Mouse (Mus musculus) intestine, embryonic 15.5 days (tissue): ENCODE results near the gene Ucp2. TPM values are rescaled to one million over a fixed set of nuclear protein-coding genes. Genes with fewer than 3 reads are reported as not detected.
A peak's percentile ranks its signal among the peaks of the same experiment; 100 is the strongest.

ENCODE experiments used
- ATAC-seq: fragments of 200-750 bp; cut with Nextera tagmentation; 2 replicates; pipeline ENCODE4 v1.8.0; 2017; ENCODE audit warnings: moderate TSS enrichment, moderate library complexity
- H3K27ac ChIP-seq: fragments of 300-500 bp; sonication (generic); 2 replicates; pipeline ENCODE4 v1.5.1; 2015; ENCODE audit warnings: mild to moderate bottlenecking, inconsistent platforms
- H3K27me3 ChIP-seq: fragments of 300-500 bp; sonication (generic); replicated peaks from 2 replicates; pipeline ENCODE4 v1.6.1; 2015; ENCODE audit warnings: inconsistent platforms
- H3K36me3 ChIP-seq: fragments of 300-500 bp; sonication (generic); 2 replicates; pipeline ENCODE4 v1.6.1; 2015; ENCODE audit warnings: inconsistent platforms
- H3K4me1 ChIP-seq: fragments of 300-500 bp; sonication (generic); replicated peaks from 2 replicates; pipeline ENCODE4 v1.6.1; 2015; ENCODE audit warnings: inconsistent platforms
- H3K4me2 ChIP-seq: fragments of 300-500 bp; sonication (generic); replicated peaks from 2 replicates; pipeline ENCODE4 v1.6.1; 2015; ENCODE audit warnings: mild to moderate bottlenecking, inconsistent platforms
- H3K4me3 ChIP-seq: fragments of 300-500 bp; sonication (generic); replicated peaks from 2 replicates; pipeline ENCODE4 v1.5.1; 2015; ENCODE audit warnings: inconsistent platforms
- H3K9ac ChIP-seq: fragments of 300-500 bp; sonication (generic); 2 replicates; pipeline ENCODE4 v1.6.1; 2015; ENCODE audit warnings: inconsistent platforms
- H3K9me3 ChIP-seq: fragments of 300-500 bp; sonication (generic); 2 replicates; pipeline ENCODE4 v1.6.1; 2016; ENCODE audit warnings: inconsistent platforms
- WGBS: fragments of 180-500 bp; shearing (Covaris S2); methylation state at CpG from one replicate; pipeline ENCODE4 v1.1.7; 2015; 5-methylcytosine and 5-hydroxymethylcytosine counted together
- polyA plus RNA-seq: library from polyadenylated mRNA; unstranded; fragments of >200 nt; fragmentation: Nextera tagmentation; extraction: Ambion mirVana; gene quantifications from 2 replicates; pipeline ENCODE4 v1.2.1, GENCODE M21; 2015

Gene Ucp2
- polyA plus RNA-seq, 1 experiment from 2014 or later, result 287 TPM

GRCm38 (mm10) chr7:100520204-100520603 lies 27.1 kb downstream of the Ucp2 start:
- Histone ChIP-seq H3K9me3 (no peaks in the 10 kb centered on the region), H3K9ac (no peak overlapping the region), H3K36me3 (no peaks in the 10 kb centered on the region), H3K4me1 (no peaks in the 10 kb centered on the region), H3K27ac (no peak overlapping the region), H3K4me3 (no peak overlapping the region), H3K4me2 (no peak overlapping the region), H3K27me3 (no peaks in the 10 kb centered on the region)
- WGBS, result 50% methylated on average over 7 of the region's 7 CpGs
- peak; percentile 72 for ATAC-seq

- Histone ChIP-seq H3K27ac (no peak overlapping the region), H3K9me3 (no peaks in the 10 kb centered on the region), H3K36me3 (no peaks in the 10 kb centered on the region), H3K9ac (no peak overlapping the region), H3K27me3 (no peaks in the 10 kb centered on the region), H3K4me3 (no peak overlapping the region), H3K4me1 (no peaks in the 10 kb centered on the region), H3K4me2 (peak overlapping the region; percentile 38; the same call in 1 of the 2 replicates)
- peak; percentile 70 for ATAC-seq
- WGBS, result 21% methylated on average over 10 of the region's 10 CpGs
Measured at GRCm38 (mm10) chr7:100520663-100521285, 27.6 kb downstream of the Ucp2 start.

GRCm38 (mm10) chr7:100522222-100522621 lies 29.1 kb downstream of the Ucp2 start:
- Histone ChIP-seq H3K27me3 (no peaks in the 10 kb centered on the region), H3K4me3 (no peak overlapping the region), H3K36me3 (no peaks in the 10 kb centered on the region), H3K4me2 (no peak overlapping the region), H3K4me1 (no peaks in the 10 kb centered on the region), H3K9ac (no peak overlapping the region), H3K9me3 (no peaks in the 10 kb centered on the region), H3K27ac (no peak overlapping the region)
- 68% methylated on average over 3 of the region's 3 CpGs for WGBS
- ATAC-seq, result no peak

- no peaks in the 10 kb centered on the region for H3K36me3 ChIP-seq
- H3K4me1 ChIP-seq, result no peaks in the 10 kb centered on the region
- 55% methylated on average over 8 of the region's 8 CpGs for WGBS
- H3K4me3 ChIP-seq, result no peak overlapping the region
- no peaks in the 10 kb centered on the region for H3K9me3 ChIP-seq
- H3K4me2 ChIP-seq, result no peak overlapping the region
- peak; percentile 26; the same call in 1 of the 2 replicates for ATAC-seq
- H3K27me3 ChIP-seq, result no peaks in the 10 kb centered on the region
- H3K27ac ChIP-seq, result no peak overlapping the region
- H3K9ac ChIP-seq, result no peak overlapping the region
Measured at GRCm38 (mm10) chr7:100524669-100525068, 31.5 kb downstream of the Ucp2 start.

GRCm38 (mm10) chr7:100530766-100531165 lies 37.6 kb downstream of the Ucp2 start:
- no peak for ATAC-seq
- Histone ChIP-seq H3K36me3 (no peaks in the 10 kb centered on the region), H3K9ac (no peak overlapping the region), H3K4me2 (no peak overlapping the region), H3K9me3 (no peaks in the 10 kb centered on the region), H3K27me3 (no peaks in the 10 kb centered on the region), H3K4me1 (no peaks in the 10 kb centered on the region), H3K27ac (no peak overlapping the region), H3K4me3 (no peak overlapping the region)
- 86% methylated on average over 5 of the region's 5 CpGs for WGBS

GRCm38 (mm10) chr7:100533503-100533902 lies 40.4 kb downstream of the Ucp2 start:
- no peak for ATAC-seq
- H3K4me1 ChIP-seq, result 0 out of 2 replicates have a peak, but pooled peaks cover 5% of the 10 kb centered on the region
- no peaks in the 10 kb centered on the region for H3K9me3 ChIP-seq
- H3K4me3 ChIP-seq, result no peak overlapping the region
- H3K27me3 ChIP-seq, result no peaks in the 10 kb centered on the region
- WGBS, result 12% methylated on average over 2 of the region's 2 CpGs
- no peak overlapping the region for H3K4me2 ChIP-seq
- no peaks in the 10 kb centered on the region for H3K36me3 ChIP-seq
- H3K27ac ChIP-seq, result no peak overlapping the region
- no peak overlapping the region for H3K9ac ChIP-seq

- Histone ChIP-seq H3K4me2 (no peak overlapping the region), H3K9me3 (no peaks in the 10 kb centered on the region), H3K9ac (no peak overlapping the region), H3K4me1 (0 out of 2 replicates have a peak, but pooled peaks cover 5% of the 10 kb centered on the region), H3K36me3 (peaks cover 7% of the 10 kb centered on the region), H3K27me3 (no peaks in the 10 kb centered on the region), H3K4me3 (no peak overlapping the region), H3K27ac (no peak overlapping the region)
- WGBS, result 88% methylated on average over 3 of the region's 3 CpGs
- ATAC-seq, result no peak
Measured at GRCm38 (mm10) chr7:100534216-100534615, 41.1 kb downstream of the Ucp2 start.

- no peak overlapping the region for H3K27ac ChIP-seq
- H3K9ac ChIP-seq, result no peak overlapping the region
- no peaks in the 10 kb centered on the region for H3K9me3 ChIP-seq
- 0 out of 2 replicates have a peak, but pooled peaks cover 5% of the 10 kb centered on the region for H3K4me1 ChIP-seq
- 81% methylated on average over 2 of the region's 2 CpGs for WGBS
- H3K4me2 ChIP-seq, result no peak overlapping the region; the same call in 1 of the 2 replicates
- H3K4me3 ChIP-seq, result no peak overlapping the region
- no peaks in the 10 kb centered on the region for H3K27me3 ChIP-seq
- ATAC-seq, result no peak
- H3K36me3 ChIP-seq, result peaks cover 12% of the 10 kb centered on the region
Measured at GRCm38 (mm10) chr7:100535831-100536230, 42.7 kb downstream of the Ucp2 start.

GRCm38 (mm10) chr7:100536804-100537518 lies 43.8 kb downstream of the Ucp2 start, which contains the start of gene Coa4:
Gene Coa4, plus strand, starts transcription at chr7:100537071.
- Histone ChIP-seq H3K9me3 (no peaks in the 10 kb centered on the region), H3K4me1 (0 out of 2 replicates have a peak, but pooled peaks cover 5% of the 10 kb centered on the region), H3K9ac (peak within 1 kb of the TSS; percentile 71), H3K4me3 (peak within 1 kb of the TSS; percentile 67), H3K27ac (peak within 1 kb of the TSS; percentile 93), H3K27me3 (no peaks in the 10 kb centered on the region), H3K4me2 (peak within 1 kb of the TSS; percentile 58), H3K36me3 (peaks cover 12% of the 10 kb centered on the region)
- WGBS, result under 1% methylated on average over 33 of the region's 33 CpGs
- ATAC-seq, result peak; percentile 98

GRCm38 (mm10) chr7:100537519-100537902 lies 44.4 kb downstream of the Ucp2 start:
- H3K9ac ChIP-seq, result peak overlapping the region; percentile 71
- ATAC-seq, result peak; percentile 57
- 23% methylated on average over 7 of the region's 7 CpGs for WGBS

GRCm38 (mm10) chr7:100539516-100539915 lies 46.4 kb downstream of the Ucp2 start:
- no peak overlapping the region for H3K27ac ChIP-seq
- H3K9ac ChIP-seq, result no peak overlapping the region
- no peak for ATAC-seq
- WGBS, result 94% methylated on average over 9 of the region's 9 CpGs
- H3K36me3 ChIP-seq, result peaks cover 12% of the 10 kb centered on the region
- H3K4me3 ChIP-seq, result no peak overlapping the region
- H3K9me3 ChIP-seq, result no peaks in the 10 kb centered on the region
- 0 out of 2 replicates have a peak, but pooled peaks cover 5% of the 10 kb centered on the region for H3K4me1 ChIP-seq
- H3K27me3 ChIP-seq, result no peaks in the 10 kb centered on the region
- no peak overlapping the region for H3K4me2 ChIP-seq

More at GRCm38 (mm10) chr7:100537519-100537902, 44.4 kb downstream of the Ucp2 start:
- Histone ChIP-seq H3K9me3 (no peaks in the 10 kb centered on the region), H3K27ac (peak overlapping the region; percentile 93), H3K4me3 (peak overlapping the region; percentile 67), H3K36me3 (peaks cover 12% of the 10 kb centered on the region), H3K4me2 (peak overlapping the region; percentile 58), H3K27me3 (no peaks in the 10 kb centered on the region), H3K4me1 (0 out of 2 replicates have a peak, but pooled peaks cover 5% of the 10 kb centered on the region)

- Histone ChIP-seq H3K4me3 (no peak overlapping the region), H3K27me3 (no peaks in the 10 kb centered on the region), H3K9ac (no peak overlapping the region), H3K9me3 (no peaks in the 10 kb centered on the region), H3K27ac (no peak overlapping the region), H3K4me1 (no peaks in the 10 kb centered on the region), H3K4me2 (no peak overlapping the region), H3K36me3 (peaks cover 4% of the 10 kb centered on the region; the same call in 1 of the 2 replicates)
- peak; percentile 88 for ATAC-seq
- WGBS, result 38% methylated on average over 1 of the region's 1 CpGs
Measured at GRCm38 (mm10) chr7:100544437-100544836, 51.3 kb downstream of the Ucp2 start.
